Mouse (Mus musculus): ENCODE measurements around the gene Carm1. TPM values are rescaled to one million over a fixed set of nuclear protein-coding genes. Genes with fewer than 3 reads are reported as not detected.
"Not testable (repeated sequence)": the region's sequence is repeated elsewhere in the genome, so short reads cannot be mapped to it uniquely, and the experiment has no call there.

Carm1 gene
- polyA plus RNA-seq, 1 experiment = not detected

DNA sequence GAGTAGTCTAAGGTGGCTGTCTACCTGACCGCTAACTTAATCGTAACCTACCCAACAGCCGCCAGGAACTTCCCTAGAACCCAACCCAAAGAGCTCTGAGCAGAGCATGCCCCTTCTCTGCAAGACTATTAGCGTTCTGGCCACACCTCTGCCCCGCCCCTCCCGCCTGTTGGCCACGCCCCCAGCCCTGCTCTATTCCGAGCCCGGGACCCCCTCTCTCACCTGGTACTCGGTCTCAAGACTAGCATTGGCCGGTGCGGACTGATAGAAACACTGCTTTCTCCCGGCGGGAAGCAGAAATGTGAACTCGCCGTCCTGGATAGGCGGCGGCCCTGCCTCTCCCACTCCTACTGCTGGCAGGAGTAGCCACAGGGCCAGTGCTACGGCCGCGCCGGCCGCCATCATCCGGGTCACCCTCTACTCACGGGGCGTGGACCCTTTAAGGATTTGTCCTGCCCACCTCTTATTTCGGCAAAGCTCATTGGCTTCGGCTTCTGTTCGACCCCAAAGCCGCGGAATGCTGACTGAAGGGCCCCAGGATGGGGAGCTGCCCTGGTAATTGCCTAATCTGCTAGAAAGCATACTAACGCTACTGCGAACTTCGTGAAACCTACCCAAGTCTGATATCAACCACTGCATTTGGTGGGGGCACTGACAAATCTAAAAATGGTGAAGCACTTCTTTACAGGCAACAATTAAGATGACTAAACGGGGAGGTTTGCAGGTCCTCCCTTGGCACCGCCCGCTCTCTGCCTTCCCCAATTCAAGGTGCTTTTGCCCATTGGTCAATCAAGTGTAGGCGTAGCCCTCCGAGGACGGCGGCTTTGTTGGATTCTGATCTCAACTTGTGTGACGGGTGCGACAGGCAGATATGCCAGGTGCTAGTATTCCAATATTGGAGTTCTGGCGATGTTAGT is 36.7 kb upstream of the Carm1 start, which contains the start of gene Tmed1:
TSS of gene Tmed1 (minus strand) at position 481 of the 917 bp plus-strand sequence.
- H3K27ac ChIP-seq (ENCODE audit: insufficient read depth, low read depth, low read length) = peak within 1 kb of the TSS; percentile 92
- peak; percentile 51 for TF ChIP-seq POLR2A (IDR thresholded peaks at IDR 0.05; ENCODE audit: insufficient read depth, low read depth, low read length)
- TF ChIP-seq CTCF (IDR thresholded peaks at IDR 0.05; ENCODE audit: insufficient read depth, low read depth, low read length) = no peak
- under 1% methylated on average over 44 of the region's 44 CpGs for WGBS
- peaks cover 8% of the 10 kb centered on the region for H3K4me1 ChIP-seq (ENCODE audit: control insufficient read depth, insufficient read depth, low read length)
- peak within 1 kb of the TSS; percentile 95 for H3K4me3 ChIP-seq (ENCODE audit: insufficient read depth, low read depth, low read length)

DNA sequence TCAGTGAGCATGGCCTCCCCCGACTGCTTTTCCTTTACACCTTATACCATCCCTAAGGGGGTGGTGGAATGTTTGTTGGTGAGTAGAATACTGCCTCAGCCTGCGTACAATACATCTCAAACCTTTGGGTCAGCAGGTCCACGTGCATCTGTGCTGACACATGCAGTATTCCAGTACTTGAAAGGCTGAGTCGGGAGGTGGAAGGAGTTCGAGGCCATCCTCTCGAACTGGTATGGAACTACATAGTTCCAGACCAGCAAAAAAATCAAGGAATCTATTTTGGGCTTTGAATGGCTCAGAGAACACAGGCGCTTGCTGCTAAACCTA is 36.0 kb upstream of the Carm1 start:
- peak overlapping the region; percentile 92 for H3K27ac ChIP-seq (ENCODE audit: insufficient read depth, low read depth, low read length)
- WGBS = 3% methylated on average over 7 of the region's 7 CpGs
- TF ChIP-seq POLR2A (IDR thresholded peaks at IDR 0.05; ENCODE audit: insufficient read depth, low read depth, low read length) (no peak), CTCF (IDR thresholded peaks at IDR 0.05; ENCODE audit: insufficient read depth, low read depth, low read length) (no peak)
- H3K4me3 ChIP-seq (ENCODE audit: insufficient read depth, low read depth, low read length) = peak overlapping the region; percentile 95
- peaks cover 8% of the 10 kb centered on the region for H3K4me1 ChIP-seq (ENCODE audit: control insufficient read depth, insufficient read depth, low read length)

DNA sequence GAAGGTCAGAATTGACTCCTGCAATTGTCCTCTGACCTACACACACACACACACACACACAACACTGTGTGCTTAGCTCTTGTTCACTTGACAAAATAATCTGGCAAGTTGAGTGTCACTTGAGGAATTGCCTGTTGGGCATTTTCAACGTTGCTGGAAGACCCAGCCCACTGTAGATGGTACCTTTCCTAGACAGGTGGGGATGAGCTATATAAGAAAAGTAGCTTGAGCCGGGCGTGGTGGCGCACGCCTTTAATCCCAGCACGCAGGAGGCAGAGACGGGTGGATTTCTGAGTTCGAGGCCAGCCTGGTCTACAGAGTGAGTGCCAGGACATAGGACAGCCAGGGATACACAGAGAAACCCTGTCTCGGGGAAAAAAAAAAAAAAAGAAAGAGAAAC is 35.6 kb upstream of the Carm1 start:
- 82% methylated on average over 9 of the region's 9 CpGs for WGBS
- H3K4me1 ChIP-seq (ENCODE audit: control insufficient read depth, insufficient read depth, low read length) = peaks cover 8% of the 10 kb centered on the region
- TF ChIP-seq POLR2A (IDR thresholded peaks at IDR 0.05; ENCODE audit: insufficient read depth, low read depth, low read length) = no peak
- TF ChIP-seq CTCF (IDR thresholded peaks at IDR 0.05; ENCODE audit: insufficient read depth, low read depth, low read length) = no peak
- H3K27ac ChIP-seq (ENCODE audit: insufficient read depth, low read depth, low read length) = no peak overlapping the region
- no peak overlapping the region for H3K4me3 ChIP-seq (ENCODE audit: insufficient read depth, low read depth, low read length)

DNA sequence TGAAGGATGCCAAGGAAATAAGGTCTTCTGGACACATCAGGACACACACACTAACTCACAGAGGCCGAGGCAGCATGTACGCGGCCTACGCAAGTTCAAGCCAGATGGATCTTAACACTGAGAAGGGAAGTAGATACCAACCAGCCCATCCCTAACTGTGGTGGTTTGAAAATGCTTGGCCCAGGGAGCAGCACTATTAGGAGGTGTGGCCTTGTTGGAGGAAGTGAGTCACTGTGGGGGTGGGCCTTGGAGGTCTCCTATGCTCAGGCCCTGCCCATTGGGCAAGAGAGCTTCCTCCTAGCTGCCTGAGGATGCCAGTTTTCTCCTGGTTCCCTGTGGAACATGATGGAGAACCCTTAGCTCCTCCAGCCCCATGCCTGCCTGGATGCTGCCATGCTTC is 33.2 kb upstream of the Carm1 start:
- H3K4me3 ChIP-seq (ENCODE audit: insufficient read depth, low read depth, low read length) = no peak overlapping the region
- H3K27ac ChIP-seq (ENCODE audit: insufficient read depth, low read depth, low read length) = no peak overlapping the region
- no peak for TF ChIP-seq POLR2A (IDR thresholded peaks at IDR 0.05; ENCODE audit: insufficient read depth, low read depth, low read length)
- TF ChIP-seq CTCF (IDR thresholded peaks at IDR 0.05; ENCODE audit: insufficient read depth, low read depth, low read length) = no peak
- peaks cover 8% of the 10 kb centered on the region for H3K4me1 ChIP-seq (ENCODE audit: control insufficient read depth, insufficient read depth, low read length)
- WGBS = 99% methylated on average over 4 of the region's 4 CpGs

DNA sequence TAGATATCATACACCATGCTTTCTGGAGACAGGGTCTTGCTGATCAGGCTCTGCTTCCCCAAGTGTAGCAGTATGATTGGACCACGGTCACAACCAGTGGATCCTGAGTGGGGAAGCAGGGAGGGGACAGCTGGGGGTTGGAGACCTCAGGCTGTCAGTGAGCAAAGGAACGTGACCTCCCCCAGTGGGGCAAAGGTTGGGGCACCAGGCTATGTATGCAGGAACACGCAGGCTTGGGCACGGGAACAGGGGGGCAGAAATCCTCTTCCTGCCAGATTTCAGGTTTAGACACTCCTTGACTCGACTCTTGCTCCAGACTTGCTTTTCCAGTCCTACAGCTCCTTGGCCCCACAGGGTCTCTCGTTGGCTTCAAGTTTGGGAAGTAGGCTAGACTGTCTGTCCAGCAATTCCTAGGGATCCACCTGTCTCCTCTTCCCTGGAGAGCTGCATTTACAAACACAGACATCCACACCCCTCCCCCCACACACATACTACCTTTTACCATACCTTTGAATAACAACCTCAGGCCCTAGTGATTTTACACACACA is 28.7 kb upstream of the Carm1 start:
- Histone ChIP-seq H3K27ac (ENCODE audit: insufficient read depth, low read depth, low read length) (no peak overlapping the region), H3K4me3 (ENCODE audit: insufficient read depth, low read depth, low read length) (no peak overlapping the region), H3K4me1 (ENCODE audit: control insufficient read depth, insufficient read depth, low read length) (no peaks in the 10 kb centered on the region)
- TF ChIP-seq CTCF (IDR thresholded peaks at IDR 0.05; ENCODE audit: insufficient read depth, low read depth, low read length) = no peak
- TF ChIP-seq POLR2A (IDR thresholded peaks at IDR 0.05; ENCODE audit: insufficient read depth, low read depth, low read length) = no peak
- 87% methylated on average over 6 of the region's 6 CpGs for WGBS

DNA sequence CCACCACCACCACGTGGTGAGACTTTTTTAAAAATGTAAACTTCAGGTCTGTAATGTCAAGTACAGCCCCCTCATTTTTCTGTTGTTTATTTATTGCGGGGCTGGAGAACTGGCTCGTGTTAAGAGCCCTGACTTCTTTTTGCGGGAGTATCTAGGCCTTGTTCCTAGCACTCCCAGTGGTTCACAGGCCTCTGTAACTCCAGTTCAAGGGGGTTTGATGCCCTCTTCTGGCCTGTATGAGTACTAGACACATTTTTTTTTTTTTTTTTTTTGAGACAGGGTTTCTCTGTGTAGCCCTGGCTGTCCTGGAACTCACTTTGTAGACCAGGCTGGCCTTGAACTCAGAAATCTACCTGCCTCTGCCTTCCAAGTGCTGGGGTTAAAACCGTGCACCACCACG is 28.0 kb upstream of the Carm1 start:
- H3K27ac ChIP-seq (ENCODE audit: insufficient read depth, low read depth, low read length); H3K4me1 ChIP-seq (ENCODE audit: control insufficient read depth, insufficient read depth, low read length); H3K4me3 ChIP-seq (ENCODE audit: insufficient read depth, low read depth, low read length): not testable (repeated sequence)
- WGBS = 86% methylated on average over 6 of the region's 6 CpGs

DNA sequence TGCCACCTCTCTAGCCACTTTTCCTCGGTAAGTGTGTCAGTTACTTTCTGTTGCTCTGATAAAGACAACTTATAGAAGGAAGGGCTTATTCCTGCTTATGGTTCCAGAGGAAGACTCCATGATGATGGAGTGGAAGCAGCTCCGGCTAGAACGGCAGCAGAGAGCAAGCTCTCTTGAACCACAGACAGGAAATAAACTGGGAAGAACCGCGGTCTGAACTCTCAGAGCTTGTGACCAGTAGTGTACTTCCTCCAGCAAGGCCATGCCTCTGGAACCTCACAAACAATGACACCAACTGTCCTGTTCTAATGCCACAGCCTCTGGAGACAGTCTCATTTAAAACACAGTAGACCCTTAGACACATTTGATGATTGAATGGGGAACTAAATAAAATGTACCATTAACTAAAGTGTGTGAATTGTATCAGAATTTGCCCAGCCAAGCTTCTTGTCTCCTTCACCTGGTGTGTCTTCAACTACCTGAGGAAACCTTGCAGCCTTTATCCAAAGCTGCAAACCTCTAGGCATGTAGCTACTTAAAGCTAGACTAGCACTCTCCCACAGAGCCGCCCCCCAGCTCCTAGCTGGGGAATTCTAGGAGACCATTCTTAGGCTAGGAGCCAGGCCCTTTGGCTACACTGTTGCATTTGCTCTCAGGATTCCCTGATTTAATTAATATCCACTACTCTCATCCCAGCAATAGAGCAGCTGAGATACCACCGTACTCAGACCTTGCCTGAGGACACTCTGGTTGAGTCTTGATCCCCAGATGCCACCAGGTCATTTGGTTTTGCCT is 21.4 kb upstream of the Carm1 start:
- 65% methylated on average over 7 of the region's 7 CpGs for WGBS
- Histone ChIP-seq H3K27ac (ENCODE audit: insufficient read depth, low read depth, low read length) (no peak overlapping the region), H3K4me3 (ENCODE audit: insufficient read depth, low read depth, low read length) (no peak overlapping the region), H3K4me1 (ENCODE audit: control insufficient read depth, insufficient read depth, low read length) (peaks cover 5% of the 10 kb centered on the region; the same call in 1 of the 2 replicates)
- TF ChIP-seq POLR2A (IDR thresholded peaks at IDR 0.05; ENCODE audit: insufficient read depth, low read depth, low read length) (no peak), CTCF (IDR thresholded peaks at IDR 0.05; ENCODE audit: insufficient read depth, low read depth, low read length) (no peak)

DNA sequence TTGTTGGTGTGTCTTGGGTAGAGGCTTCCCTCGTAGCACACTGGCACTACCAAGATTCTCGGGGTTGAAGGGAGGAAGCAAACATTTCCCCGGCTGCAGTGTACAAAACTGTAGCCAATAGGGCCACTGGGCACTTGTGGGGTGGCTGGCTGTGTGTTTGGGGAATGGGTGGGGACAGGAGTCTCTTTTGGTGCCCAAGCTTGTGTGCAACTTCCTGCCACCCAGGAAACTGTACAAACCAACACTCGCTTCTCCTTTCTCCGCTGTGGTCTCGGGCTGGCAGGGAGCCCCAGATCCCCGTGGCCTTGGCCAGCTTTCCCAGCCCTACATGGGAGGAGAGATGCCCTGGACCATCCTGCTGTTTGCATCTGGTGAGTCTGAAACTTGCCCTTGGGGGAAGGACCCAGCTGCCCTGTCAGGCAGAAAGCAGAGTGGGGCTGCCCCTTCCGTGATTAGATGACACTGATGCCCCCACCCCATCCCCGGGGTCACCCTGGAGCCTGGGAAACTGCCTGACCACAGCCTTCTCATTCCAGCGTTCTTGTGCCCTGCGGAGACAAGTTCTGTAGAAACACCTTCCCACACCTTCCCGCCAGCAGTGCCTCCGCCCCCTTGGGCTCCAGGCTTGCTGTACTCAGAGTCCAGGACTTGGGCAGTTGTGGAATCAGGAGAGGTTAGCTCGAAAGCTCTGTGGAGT is 20.6 kb upstream of the Carm1 start, which contains the start of gene AB124611:
TSS of gene AB124611 (plus strand) at position 240 of the 697 bp plus-strand sequence.
- 53% methylated on average over 14 of the region's 14 CpGs for WGBS
- no peak for TF ChIP-seq CTCF (IDR thresholded peaks at IDR 0.05; ENCODE audit: insufficient read depth, low read depth, low read length)
- TF ChIP-seq POLR2A (IDR thresholded peaks at IDR 0.05; ENCODE audit: insufficient read depth, low read depth, low read length) = no peak
- no peak within 1 kb of the TSS for H3K27ac ChIP-seq (ENCODE audit: insufficient read depth, low read depth, low read length)
- no peak within 1 kb of the TSS for H3K4me3 ChIP-seq (ENCODE audit: insufficient read depth, low read depth, low read length)
- H3K4me1 ChIP-seq (ENCODE audit: control insufficient read depth, insufficient read depth, low read length) = peaks cover 5% of the 10 kb centered on the region; the same call in 1 of the 2 replicates
